Mouse (Mus musculus): Measurements from ENCODE around the gene H1foo. TPM values are rescaled to one million over a fixed set of nuclear protein-coding genes. Genes with fewer than 3 reads are reported as not detected.
A peak's percentile ranks its signal among the peaks of the same experiment; 100 is the strongest.

H1foo gene
- total and polyA plus RNA-seq, 2 experiments from 2014 or later: not detected

- Histone ChIP-seq H3K4me1 (ENCODE audit: control insufficient read depth, insufficient read depth) (peaks cover 51% of the 10 kb centered on the region), H3K4me2 (ENCODE audit: low read depth, low read length) (peak overlapping the region; percentile 1; the same call in 1 of the 2 replicates), H3K36me3 (replicated peaks; ENCODE audit: control insufficient read depth, insufficient read depth, low read length) (no peaks in the 10 kb centered on the region), H3K9me3 (replicated peaks; ENCODE audit: control insufficient read depth, low read length) (no peaks in the 10 kb centered on the region), H3K4me3 (ENCODE audit: low read depth, low read length) (no peak overlapping the region), H3K27ac (ENCODE audit: low read depth) (peak overlapping the region; percentile 66), H3K27me3 (ENCODE audit: control insufficient read depth, insufficient read depth, low read length) (no peaks in the 10 kb centered on the region), H3K9ac (replicated peaks; ENCODE audit: low read depth, low read length) (no peak overlapping the region)
- peak; percentile 70 for ATAC-seq (ENCODE audit: insufficient read depth, low read depth)
- TF ChIP-seq EP300 (IDR thresholded peaks at IDR 0.05; ENCODE audit: low read depth) (no peak), CTCF (IDR thresholded peaks at IDR 0.05; ENCODE audit: low read depth) (0 out of 2 replicates have a peak, but pooled peaks have one; percentile 3)
- DNase-seq (ENCODE audit: low spot score): peak; percentile 72
- 12% methylated on average over 17 of the region's 17 CpGs for whole genome bisulfite sequencing
Measured at GRCm38 (mm10) chr6:115915601-115916445, 28.9 kb upstream of the H1foo start.

- 41% methylated on average over 5 of the region's 5 CpGs for WGBS
- TF ChIP-seq CTCF (IDR thresholded peaks at IDR 0.05; ENCODE audit: low read depth) (no peak), EP300 (IDR thresholded peaks at IDR 0.05; ENCODE audit: low read depth) (no peak)
Measured at GRCm38 (mm10) chr6:115916611-115917010, 28.1 kb upstream of the H1foo start.

GRCm38 (mm10) chr6:115918615-115919014 is 26.1 kb upstream of the H1foo start:
- no peak for DNase-seq (ENCODE audit: low spot score)
- peaks cover 31% of the 10 kb centered on the region for H3K4me1 ChIP-seq (ENCODE audit: control insufficient read depth, insufficient read depth)
- no peaks in the 10 kb centered on the region for H3K27me3 ChIP-seq (ENCODE audit: control insufficient read depth, insufficient read depth, low read length)
- H3K9me3 ChIP-seq (replicated peaks; ENCODE audit: control insufficient read depth, low read length): no peaks in the 10 kb centered on the region
- H3K9ac ChIP-seq (replicated peaks; ENCODE audit: low read depth, low read length): no peak overlapping the region
- no peaks in the 10 kb centered on the region for H3K36me3 ChIP-seq (replicated peaks; ENCODE audit: control insufficient read depth, insufficient read depth, low read length)
- H3K4me3 ChIP-seq (ENCODE audit: low read depth, low read length): no peak overlapping the region
- H3K27ac ChIP-seq (ENCODE audit: low read depth): no peak overlapping the region
- TF ChIP-seq EP300 (IDR thresholded peaks at IDR 0.05; ENCODE audit: low read depth): no peak
- TF ChIP-seq CTCF (IDR thresholded peaks at IDR 0.05; ENCODE audit: low read depth): no peak
- no peak for ATAC-seq (ENCODE audit: insufficient read depth, low read depth)
- no peak overlapping the region for H3K4me2 ChIP-seq (ENCODE audit: low read depth, low read length)
- WGBS: 69% methylated on average over 1 of the region's 1 CpGs

More at GRCm38 (mm10) chr6:115916611-115917010, 28.1 kb upstream of the H1foo start:
- H3K4me3 ChIP-seq (ENCODE audit: low read depth, low read length): no peak overlapping the region
- H3K9ac ChIP-seq (replicated peaks; ENCODE audit: low read depth, low read length): no peak overlapping the region
- H3K4me2 ChIP-seq (ENCODE audit: low read depth, low read length): no peak overlapping the region
- DNase-seq (ENCODE audit: low spot score): no peak
- peaks cover 44% of the 10 kb centered on the region for H3K4me1 ChIP-seq (ENCODE audit: control insufficient read depth, insufficient read depth)
- no peaks in the 10 kb centered on the region for H3K36me3 ChIP-seq (replicated peaks; ENCODE audit: control insufficient read depth, insufficient read depth, low read length)
- no peaks in the 10 kb centered on the region for H3K9me3 ChIP-seq (replicated peaks; ENCODE audit: control insufficient read depth, low read length)
- H3K27ac ChIP-seq (ENCODE audit: low read depth): no peak overlapping the region
- no peaks in the 10 kb centered on the region for H3K27me3 ChIP-seq (ENCODE audit: control insufficient read depth, insufficient read depth, low read length)
- no peak for ATAC-seq (ENCODE audit: insufficient read depth, low read depth)

- no peak overlapping the region for H3K9ac ChIP-seq (replicated peaks; ENCODE audit: low read depth, low read length)
- peaks cover 37% of the 10 kb centered on the region for H3K4me1 ChIP-seq (ENCODE audit: control insufficient read depth, insufficient read depth)
- ATAC-seq (ENCODE audit: insufficient read depth, low read depth): no peak
- no peak overlapping the region for H3K27ac ChIP-seq (ENCODE audit: low read depth)
- TF ChIP-seq EP300 (IDR thresholded peaks at IDR 0.05; ENCODE audit: low read depth) (no peak), CTCF (IDR thresholded peaks at IDR 0.05; ENCODE audit: low read depth) (no peak)
- no peaks in the 10 kb centered on the region for H3K27me3 ChIP-seq (ENCODE audit: control insufficient read depth, insufficient read depth, low read length)
- 72% methylated on average over 5 of the region's 5 CpGs for WGBS
- H3K36me3 ChIP-seq (replicated peaks; ENCODE audit: control insufficient read depth, insufficient read depth, low read length): no peaks in the 10 kb centered on the region
- no peak overlapping the region for H3K4me2 ChIP-seq (ENCODE audit: low read depth, low read length)
- DNase-seq (ENCODE audit: low spot score): no peak
- H3K4me3 ChIP-seq (ENCODE audit: low read depth, low read length): no peak overlapping the region
- no peaks in the 10 kb centered on the region for H3K9me3 ChIP-seq (replicated peaks; ENCODE audit: control insufficient read depth, low read length)
Measured at GRCm38 (mm10) chr6:115919876-115920275, 24.9 kb upstream of the H1foo start.

- no peak overlapping the region for H3K9ac ChIP-seq (replicated peaks; ENCODE audit: low read depth, low read length)
- H3K4me2 ChIP-seq (ENCODE audit: low read depth, low read length): no peak overlapping the region
Measured at GRCm38 (mm10) chr6:115924829-115925228, 19.9 kb upstream of the H1foo start.

More at GRCm38 (mm10) chr6:115924829-115925228, 19.9 kb upstream of the H1foo start:
- ATAC-seq (ENCODE audit: insufficient read depth, low read depth): peak; percentile 71
- 42% methylated on average over 6 of the region's 6 CpGs for whole genome bisulfite sequencing
- DNase-seq (ENCODE audit: low spot score): no peak
- no peak for TF ChIP-seq CTCF (IDR thresholded peaks at IDR 0.05; ENCODE audit: low read depth)
- TF ChIP-seq EP300 (IDR thresholded peaks at IDR 0.05; ENCODE audit: low read depth): no peak
- H3K4me1 ChIP-seq (ENCODE audit: control insufficient read depth, insufficient read depth): peaks cover 18% of the 10 kb centered on the region
- H3K4me3 ChIP-seq (ENCODE audit: low read depth, low read length): no peak overlapping the region
- H3K9me3 ChIP-seq (replicated peaks; ENCODE audit: control insufficient read depth, low read length): no peaks in the 10 kb centered on the region
- no peaks in the 10 kb centered on the region for H3K27me3 ChIP-seq (ENCODE audit: control insufficient read depth, insufficient read depth, low read length)
- H3K27ac ChIP-seq (ENCODE audit: low read depth): no peak overlapping the region
- H3K36me3 ChIP-seq (replicated peaks; ENCODE audit: control insufficient read depth, insufficient read depth, low read length): no peaks in the 10 kb centered on the region

Measured in heart, postnatal 0 days (tissue).